Mouse (Mus musculus) midbrain, embryonic 13.5 days (tissue): Measurements from ENCODE around the gene Zfp869. TPM values are rescaled to one million over a fixed set of nuclear protein-coding genes. Genes with fewer than 3 reads are reported as not detected.
A peak's percentile ranks its signal among the peaks of the same experiment; 100 is the strongest.
"Not testable (repeated sequence)": the region's sequence is repeated elsewhere in the genome, so short reads cannot be mapped to it uniquely, and the experiment has no call there.

Experiments used
- ATAC-seq: fragments of 200-750 bp; cut with Nextera tagmentation; 2 replicates; pipeline ENCODE4 v1.8.0; 2017; ENCODE audit warnings: mild to moderate bottlenecking, moderate TSS enrichment, moderate library complexity
- H3K27ac ChIP-seq: fragments of 300-500 bp; sonication (generic); 2 replicates; pipeline ENCODE4 v1.5.1; 2015; ENCODE audit warnings: inconsistent platforms, mild to moderate bottlenecking, moderate library complexity
- H3K27me3 ChIP-seq: fragments of 300-500 bp; sonication (generic); 2 replicates; pipeline ENCODE4 v1.6.1; 2015; ENCODE audit warnings: mild to moderate bottlenecking, inconsistent platforms
- H3K36me3 ChIP-seq: fragments of 300-500 bp; sonication (generic); 2 replicates; pipeline ENCODE4 v1.6.1; 2015; ENCODE audit warnings: mild to moderate bottlenecking, inconsistent platforms
- H3K4me1 ChIP-seq: fragments of 300-500 bp; sonication (generic); replicated peaks from 2 replicates; pipeline ENCODE4 v1.6.1; 2015; ENCODE audit warnings: inconsistent platforms
- H3K4me2 ChIP-seq: fragments of 300-500 bp; sonication (generic); replicated peaks from 2 replicates; pipeline ENCODE4 v1.6.1; 2015; ENCODE audit warnings: moderate library complexity, mild to moderate bottlenecking, inconsistent platforms
- H3K4me3 ChIP-seq: fragments of 300-500 bp; sonication (generic); replicated peaks from 2 replicates; pipeline ENCODE4 v1.5.1; 2015; ENCODE audit warnings: mild to moderate bottlenecking, inconsistent platforms
- H3K9ac ChIP-seq: fragments of 300-500 bp; sonication (generic); replicated peaks from 2 replicates; pipeline ENCODE4 v1.6.1; 2015; ENCODE audit warnings: mild to moderate bottlenecking, inconsistent platforms
- H3K9me3 ChIP-seq: fragments of 300-500 bp; sonication (generic); 2 replicates; pipeline ENCODE4 v1.6.1; 2016; ENCODE audit warnings: mild to moderate bottlenecking, inconsistent platforms
- WGBS: fragments of 180-500 bp; shearing (Covaris S2); methylation state at CpG from one replicate; pipeline ENCODE4 v1.1.7; 2015; 5-methylcytosine and 5-hydroxymethylcytosine counted together
- polyA plus RNA-seq: library from polyadenylated mRNA; unstranded; fragments of >200 nt; fragmentation: Nextera tagmentation; extraction: Ambion mirVana; gene quantifications from 2 replicates; pipeline ENCODE4 v1.2.1, GENCODE M21; 2015

The Zfp869 gene
- polyA plus RNA-seq = 28.4 and 28.8 TPM in 2 replicates

GRCm38 (mm10) chr8:69710624-69711023 is at the start of gene Zfp869:
TSS of gene Zfp869 (minus strand) at chr8:69710724.
- not testable (repeated sequence) for H3K27ac ChIP-seq, H3K27me3 ChIP-seq, H3K4me2 ChIP-seq, H3K9me3 ChIP-seq, ATAC-seq, H3K9ac ChIP-seq, H3K4me3 ChIP-seq
- peaks cover 59% of the 10 kb centered on the region for H3K36me3 ChIP-seq
- 97% methylated on average over 10 of the region's 10 CpGs for WGBS
- H3K4me1 ChIP-seq = peaks cover 27% of the 10 kb centered on the region

DNA sequence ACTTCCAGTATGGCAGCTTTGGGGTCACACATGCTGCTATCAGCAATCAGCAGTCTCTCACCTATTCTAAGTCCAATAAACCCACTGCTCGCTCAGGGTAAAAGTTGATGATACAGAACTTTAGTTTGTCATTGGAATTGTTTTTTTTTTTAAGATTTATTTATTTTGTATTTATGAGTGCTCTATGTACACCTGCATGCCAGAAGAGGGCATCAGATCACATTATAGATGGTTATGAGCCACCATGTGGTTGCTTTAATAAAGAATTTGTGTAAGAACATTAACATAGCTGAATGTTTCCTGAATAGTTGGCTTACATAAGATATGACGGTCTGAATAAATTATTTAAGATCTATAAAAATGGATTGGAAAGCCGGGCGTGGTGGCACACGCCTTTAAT is 47.8 kb upstream of the Zfp869 start:
- H3K27me3 ChIP-seq = no peaks in the 10 kb centered on the region
- H3K27ac ChIP-seq = no peak overlapping the region
- no peaks in the 10 kb centered on the region for H3K9me3 ChIP-seq
- H3K36me3 ChIP-seq = peaks cover 49% of the 10 kb centered on the region
- H3K4me3 ChIP-seq = no peak overlapping the region
- H3K4me2 ChIP-seq = no peak overlapping the region
- WGBS = 95% methylated on average over 5 of the region's 5 CpGs
- no peak for ATAC-seq
- H3K4me1 ChIP-seq = no peaks in the 10 kb centered on the region
- H3K9ac ChIP-seq = no peak overlapping the region

- Histone ChIP-seq H3K4me2 (no peak overlapping the region), H3K4me1 (peaks cover 24% of the 10 kb centered on the region), H3K9me3 (no peaks in the 10 kb centered on the region), H3K27ac (no peak overlapping the region), H3K36me3 (peaks cover 13% of the 10 kb centered on the region), H3K9ac (no peak overlapping the region), H3K27me3 (no peaks in the 10 kb centered on the region), H3K4me3 (no peak overlapping the region)
- WGBS = 90% methylated on average over 2 of the region's 2 CpGs
- ATAC-seq = no peak
Measured at GRCm38 (mm10) chr8:69752437-69752836, 41.9 kb upstream of the Zfp869 start.

GRCm38 (mm10) chr8:69749544-69750454 is 39.3 kb upstream of the Zfp869 start, which contains the start of gene Zfp963:
TSS of gene Zfp963 (minus strand) at chr8:69749970.
- H3K4me3 ChIP-seq = peak within 1 kb of the TSS; percentile 70
- ATAC-seq = peak; percentile 100
- peak within 1 kb of the TSS; percentile 99 for H3K27ac ChIP-seq
- H3K27me3 ChIP-seq = no peaks in the 10 kb centered on the region
- 3% methylated on average over 48 of the region's 48 CpGs for WGBS
- H3K36me3 ChIP-seq = no peaks in the 10 kb centered on the region; the same call in 1 of the 2 replicates
- peaks cover 24% of the 10 kb centered on the region for H3K4me1 ChIP-seq
- peak within 1 kb of the TSS; percentile 81 for H3K9ac ChIP-seq
- H3K9me3 ChIP-seq = no peaks in the 10 kb centered on the region
- peak within 1 kb of the TSS; percentile 51 for H3K4me2 ChIP-seq

GRCm38 (mm10) chr8:69741231-69741630 is 30.7 kb upstream of the Zfp869 start:
- Histone ChIP-seq H3K9ac (no peak overlapping the region), H3K4me1 (no peaks in the 10 kb centered on the region), H3K36me3 (peaks cover 23% of the 10 kb centered on the region), H3K9me3 (no peaks in the 10 kb centered on the region), H3K27me3 (no peaks in the 10 kb centered on the region), H3K4me3 (no peak overlapping the region), H3K4me2 (no peak overlapping the region), H3K27ac (no peak overlapping the region)
- 82% methylated on average over 2 of the region's 2 CpGs for WGBS
- no peak for ATAC-seq

GRCm38 (mm10) chr8:69740763-69741162 is 30.2 kb upstream of the Zfp869 start:
- Histone ChIP-seq H3K9me3 (no peaks in the 10 kb centered on the region), H3K36me3 (peaks cover 23% of the 10 kb centered on the region), H3K9ac (no peak overlapping the region), H3K4me1 (no peaks in the 10 kb centered on the region), H3K4me2 (no peak overlapping the region), H3K27me3 (no peaks in the 10 kb centered on the region), H3K4me3 (no peak overlapping the region), H3K27ac (no peak overlapping the region)
- 89% methylated on average over 6 of the region's 6 CpGs for WGBS
- no peak for ATAC-seq

DNA sequence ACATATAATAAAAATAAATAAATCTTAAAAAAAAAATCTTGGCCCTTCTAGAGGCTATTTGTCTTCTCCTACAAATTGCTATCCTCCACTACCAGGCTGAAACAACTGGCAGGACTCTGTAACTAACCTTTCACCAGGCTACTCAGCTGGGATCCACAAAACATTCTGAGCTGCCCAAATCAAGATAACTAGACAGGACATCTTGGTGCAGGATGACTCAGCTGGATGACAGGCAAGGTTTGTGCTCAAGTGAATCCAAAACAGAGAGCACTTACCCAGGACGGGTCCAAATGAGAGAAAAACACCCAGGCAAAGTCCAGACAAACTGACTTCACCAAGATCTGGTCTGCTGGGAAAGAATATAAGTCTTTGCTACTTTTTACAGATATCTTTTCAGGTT is 25.0 kb upstream of the Zfp869 start:
- no peak overlapping the region for H3K4me2 ChIP-seq
- no peak overlapping the region for H3K4me3 ChIP-seq
- H3K36me3 ChIP-seq = no peaks in the 10 kb centered on the region
- 79% methylated on average over 1 of the region's 1 CpGs for WGBS
- H3K27ac ChIP-seq = no peak overlapping the region
- H3K27me3 ChIP-seq = no peaks in the 10 kb centered on the region
- no peak overlapping the region for H3K9ac ChIP-seq
- no peaks in the 10 kb centered on the region for H3K9me3 ChIP-seq
- no peak for ATAC-seq
- H3K4me1 ChIP-seq = no peaks in the 10 kb centered on the region

GRCm38 (mm10) chr8:69717232-69717580 is 6.7 kb upstream of the Zfp869 start:
- no peaks in the 10 kb centered on the region for H3K9me3 ChIP-seq
- WGBS = 46% methylated on average over 5 of the region's 5 CpGs
- H3K27ac ChIP-seq = peak overlapping the region; percentile 67
- ATAC-seq = no peak; the same call in 1 of the 2 replicates
- peaks cover 33% of the 10 kb centered on the region for H3K4me1 ChIP-seq
- peak overlapping the region; percentile 51 for H3K4me2 ChIP-seq
- peak overlapping the region; percentile 16; the same call in 1 of the 2 replicates for H3K9ac ChIP-seq
- H3K27me3 ChIP-seq = no peaks in the 10 kb centered on the region
- peaks cover 6% of the 10 kb centered on the region; the same call in 1 of the 2 replicates for H3K36me3 ChIP-seq
- H3K4me3 ChIP-seq = peak overlapping the region; percentile 88

DNA sequence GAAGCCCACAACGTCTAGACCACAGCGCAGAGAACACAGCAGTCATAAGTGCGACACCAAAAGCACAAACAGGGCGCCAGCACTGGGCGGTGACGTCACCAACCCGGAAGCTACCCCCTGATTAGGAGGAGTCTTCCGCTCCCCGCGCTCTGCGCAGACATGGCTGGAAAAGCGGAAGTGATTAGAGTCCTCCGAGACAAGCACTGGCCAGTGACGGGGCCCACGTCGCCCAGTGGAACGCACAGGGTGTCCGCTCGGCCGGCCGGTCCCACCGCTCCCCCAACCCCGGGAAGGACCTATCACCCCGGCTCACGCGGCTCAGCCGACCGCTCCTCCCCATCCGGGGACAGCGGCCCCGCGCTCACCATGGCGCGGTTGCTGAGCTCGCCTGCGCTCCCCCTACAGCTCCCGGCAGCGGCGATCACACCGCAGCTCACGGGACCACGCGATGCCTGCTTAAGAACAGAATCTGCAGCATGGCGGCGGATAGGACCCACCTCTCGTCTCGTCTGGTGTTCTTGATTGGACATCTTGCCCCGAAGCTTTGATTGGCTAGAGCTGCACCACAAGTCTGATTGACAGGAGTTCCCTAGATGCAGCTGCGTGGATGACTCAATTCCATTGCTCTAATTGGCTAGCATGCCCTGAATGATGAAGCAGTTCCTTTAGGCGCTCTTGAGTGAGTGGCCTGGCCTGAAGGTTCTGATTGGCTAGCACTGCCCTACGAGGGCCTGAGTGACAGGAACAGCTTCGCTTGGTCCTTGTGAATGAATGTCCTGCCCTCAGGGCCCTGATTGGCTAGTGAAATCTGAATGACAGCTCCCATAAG is 6.1 kb upstream of the Zfp869 start:
- Histone ChIP-seq H3K27me3 (no peaks in the 10 kb centered on the region), H3K36me3 (peaks cover 6% of the 10 kb centered on the region; the same call in 1 of the 2 replicates), H3K4me1 (peaks cover 33% of the 10 kb centered on the region), H3K4me2 (peak overlapping the region; percentile 51), H3K4me3 (peak overlapping the region; percentile 88), H3K9me3 (no peaks in the 10 kb centered on the region), H3K27ac (peak overlapping the region; percentile 100), H3K9ac (peak overlapping the region; percentile 94)
- WGBS = under 1% methylated on average over 52 of the region's 52 CpGs
- ATAC-seq = peak; percentile 99

GRCm38 (mm10) chr8:69715366-69715765 is 4.8 kb upstream of the Zfp869 start:
- peak overlapping the region; percentile 30 for H3K9ac ChIP-seq
- WGBS = 81% methylated on average over 6 of the region's 6 CpGs

DNA sequence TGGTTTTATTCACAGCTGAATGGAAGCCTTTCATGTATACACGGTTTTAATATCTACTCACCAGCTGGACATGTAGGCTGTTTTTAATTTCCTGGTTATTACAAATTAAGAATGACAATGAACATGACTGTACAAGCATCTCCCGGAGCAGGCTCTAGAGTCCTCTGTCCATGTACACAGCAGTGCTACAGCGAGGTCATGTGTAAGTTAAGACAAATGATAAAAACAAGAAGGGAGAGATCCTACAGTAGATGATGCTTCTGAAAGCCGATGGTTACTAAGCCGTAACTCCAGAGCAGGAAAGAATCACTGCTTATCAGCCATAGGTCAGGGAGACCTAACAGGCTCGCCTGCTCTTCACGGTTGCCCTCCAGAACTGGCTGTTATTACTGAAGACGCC is 3.0 kb upstream of the Zfp869 start:
- H3K4me2 ChIP-seq = no peak overlapping the region
- H3K27ac ChIP-seq = no peak overlapping the region
- H3K9ac ChIP-seq = 0 out of 2 replicates have a peak overlapping the region, but pooled peaks have one; percentile 36
- no peak overlapping the region for H3K4me3 ChIP-seq
- no peaks in the 10 kb centered on the region for H3K27me3 ChIP-seq
- H3K4me1 ChIP-seq = peaks cover 33% of the 10 kb centered on the region
- WGBS = 93% methylated on average over 8 of the region's 8 CpGs
- H3K9me3 ChIP-seq = no peaks in the 10 kb centered on the region
- peaks cover 30% of the 10 kb centered on the region for H3K36me3 ChIP-seq
- ATAC-seq = no peak

More at GRCm38 (mm10) chr8:69715366-69715765, 4.8 kb upstream of the Zfp869 start:
- peaks cover 13% of the 10 kb centered on the region for H3K36me3 ChIP-seq
- H3K4me2 ChIP-seq = peak overlapping the region; percentile 44
- H3K4me1 ChIP-seq = peaks cover 33% of the 10 kb centered on the region
- no peak overlapping the region for H3K27ac ChIP-seq
- H3K4me3 ChIP-seq = peak overlapping the region; percentile 88
- H3K9me3 ChIP-seq = no peaks in the 10 kb centered on the region
- H3K27me3 ChIP-seq = no peaks in the 10 kb centered on the region
- ATAC-seq = no peak

DNA sequence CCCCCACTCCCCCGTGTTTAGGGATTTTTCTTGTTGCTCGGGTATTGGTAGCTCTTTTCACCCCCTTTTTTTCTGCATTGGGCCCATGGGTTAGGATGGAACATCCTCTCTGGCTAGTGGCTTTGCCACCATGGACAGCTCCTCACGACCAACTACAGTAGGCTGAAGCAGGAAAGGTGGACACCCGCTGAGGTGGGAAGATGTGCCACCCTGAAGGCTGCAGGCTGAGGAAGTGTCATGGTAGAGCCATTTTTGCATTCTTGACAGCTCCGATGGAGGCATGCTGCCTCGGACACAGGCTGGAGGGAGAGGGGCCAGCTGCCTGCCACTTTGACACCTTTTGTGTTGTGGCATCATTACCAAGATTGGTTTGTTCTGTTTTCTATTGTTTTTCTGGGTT is 8.7 kb downstream of the Zfp869 start:
- H3K36me3 ChIP-seq = peaks cover 45% of the 10 kb centered on the region
- ATAC-seq = no peak
- 83% methylated on average over 6 of the region's 6 CpGs for WGBS

More for the DNA sequence above, 8.7 kb downstream of the Zfp869 start:
- no peaks in the 10 kb centered on the region for H3K27me3 ChIP-seq
- H3K4me3 ChIP-seq = no peak overlapping the region
- H3K4me2 ChIP-seq = no peak overlapping the region
- H3K9me3 ChIP-seq = no peaks in the 10 kb centered on the region
- no peaks in the 10 kb centered on the region for H3K4me1 ChIP-seq
- no peak overlapping the region for H3K9ac ChIP-seq
- no peak overlapping the region for H3K27ac ChIP-seq
